Mouse (Mus musculus) midbrain, embryonic 15.5 days (tissue): Measurements from ENCODE around the gene Hs1bp3. TPM values are rescaled to one million over a fixed set of nuclear protein-coding genes. Genes with fewer than 3 reads are reported as not detected.
A peak's percentile ranks its signal among the peaks of the same experiment; 100 is the strongest.

Experiments used
- ATAC-seq: fragments of 200-750 bp; cut with Nextera tagmentation; replicated peaks from 2 replicates; pipeline ENCODE4 v1.8.0; 2017; ENCODE audit warnings: moderate TSS enrichment
- H3K27ac ChIP-seq: fragments of 300-500 bp; sonication (generic); 2 replicates; pipeline ENCODE4 v1.5.1; 2015; ENCODE audit warnings: mild to moderate bottlenecking, inconsistent platforms
- H3K27me3 ChIP-seq: fragments of 300-500 bp; sonication (generic); replicated peaks from 2 replicates; pipeline ENCODE4 v1.6.1; 2015; ENCODE audit warnings: inconsistent platforms
- H3K36me3 ChIP-seq: fragments of 300-500 bp; sonication (generic); replicated peaks from 2 replicates; pipeline ENCODE4 v1.6.1; 2015; ENCODE audit warnings: inconsistent platforms
- H3K4me1 ChIP-seq: fragments of 300-500 bp; sonication (generic); 2 replicates; pipeline ENCODE4 v1.6.1; 2015; ENCODE audit warnings: inconsistent platforms
- H3K4me2 ChIP-seq: fragments of 300-500 bp; sonication (generic); 2 replicates; pipeline ENCODE4 v1.6.1; 2015; ENCODE audit warnings: inconsistent platforms, mild to moderate bottlenecking, moderate library complexity
- H3K4me3 ChIP-seq: fragments of 300-500 bp; sonication (generic); 2 replicates; pipeline ENCODE4 v1.5.1; 2015; ENCODE audit warnings: mild to moderate bottlenecking, inconsistent platforms
- H3K9ac ChIP-seq: fragments of 300-500 bp; sonication (generic); 2 replicates; pipeline ENCODE4 v1.6.1; 2015; ENCODE audit warnings: mild to moderate bottlenecking, inconsistent platforms
- H3K9me3 ChIP-seq: fragments of 300-500 bp; sonication (generic); 2 replicates; pipeline ENCODE4 v1.6.1; 2016; ENCODE audit warnings: inconsistent platforms
- WGBS: fragments of 180-500 bp; shearing (Covaris S2); methylation state at CpG from one replicate; pipeline ENCODE4 v1.1.7; 2015; ENCODE audit warnings: mixed read lengths; 5-methylcytosine and 5-hydroxymethylcytosine counted together
- polyA plus RNA-seq: library from polyadenylated mRNA; unstranded; fragments of >200 nt; fragmentation: Nextera tagmentation; extraction: Ambion mirVana; gene quantifications from 2 replicates; pipeline ENCODE4 v1.2.1, GENCODE M21; 2015

Hs1bp3 gene
- polyA plus RNA-seq, 1 experiment from 2014 or later, result 8.9 TPM

GRCm38 (mm10) chr12:8359418-8360112 is 46.3 kb downstream of the Hs1bp3 start:
- H3K27ac ChIP-seq, result no peak overlapping the region
- ATAC-seq, result no peak
- no peaks in the 10 kb centered on the region for H3K9me3 ChIP-seq
- H3K4me3 ChIP-seq, result no peak overlapping the region
- WGBS, result 92% methylated on average over 3 of the region's 3 CpGs
- no peaks in the 10 kb centered on the region for H3K36me3 ChIP-seq
- H3K9ac ChIP-seq, result no peak overlapping the region
- H3K27me3 ChIP-seq, result no peaks in the 10 kb centered on the region
- peaks cover 6% of the 10 kb centered on the region for H3K4me1 ChIP-seq
- H3K4me2 ChIP-seq, result no peak overlapping the region

GRCm38 (mm10) chr12:8361866-8362265 is 48.6 kb downstream of the Hs1bp3 start:
- Histone ChIP-seq H3K4me2 (no peak overlapping the region), H3K4me1 (peaks cover 7% of the 10 kb centered on the region), H3K4me3 (no peak overlapping the region), H3K9ac (no peak overlapping the region), H3K36me3 (no peaks in the 10 kb centered on the region), H3K27ac (no peak overlapping the region), H3K9me3 (no peaks in the 10 kb centered on the region), H3K27me3 (no peaks in the 10 kb centered on the region)
- WGBS, result 71% methylated on average over 5 of the region's 5 CpGs
- ATAC-seq, result no peak

- Histone ChIP-seq H3K27me3 (no peaks in the 10 kb centered on the region), H3K9ac (no peak overlapping the region), H3K9me3 (no peaks in the 10 kb centered on the region), H3K4me1 (peaks cover 7% of the 10 kb centered on the region), H3K36me3 (no peaks in the 10 kb centered on the region), H3K4me2 (no peak overlapping the region), H3K4me3 (no peak overlapping the region), H3K27ac (no peak overlapping the region)
- no peak for ATAC-seq
- 81% methylated on average over 7 of the region's 7 CpGs for WGBS
These were observed 49.2 kb downstream of the Hs1bp3 start for GRCm38 (mm10) chr12:8362400-8362799.

GRCm38 (mm10) chr12:8364321-8364838 is 51.1 kb downstream of the Hs1bp3 start:
- Histone ChIP-seq H3K36me3 (no peaks in the 10 kb centered on the region), H3K27ac (no peak overlapping the region)

GRCm38 (mm10) chr12:8365336-8365735 is 52.1 kb downstream of the Hs1bp3 start:
- H3K27ac ChIP-seq, result no peak overlapping the region
- H3K9ac ChIP-seq, result no peak overlapping the region
- H3K4me1 ChIP-seq, result peaks cover 7% of the 10 kb centered on the region
- no peaks in the 10 kb centered on the region for H3K27me3 ChIP-seq
- H3K36me3 ChIP-seq, result no peaks in the 10 kb centered on the region
- ATAC-seq, result no peak
- H3K9me3 ChIP-seq, result no peaks in the 10 kb centered on the region
- WGBS, result 67% methylated on average over 7 of the region's 7 CpGs
- H3K4me3 ChIP-seq, result no peak overlapping the region
- H3K4me2 ChIP-seq, result no peak overlapping the region

More at GRCm38 (mm10) chr12:8364321-8364838, 51.1 kb downstream of the Hs1bp3 start:
- 11% methylated on average over 6 of the region's 6 CpGs for WGBS
- Histone ChIP-seq H3K9me3 (no peaks in the 10 kb centered on the region), H3K9ac (no peak overlapping the region), H3K4me1 (peaks cover 7% of the 10 kb centered on the region), H3K27me3 (no peaks in the 10 kb centered on the region), H3K4me2 (no peak overlapping the region), H3K4me3 (no peak overlapping the region)
- ATAC-seq, result peak; percentile 77

GRCm38 (mm10) chr12:8365905-8366576 is 52.8 kb downstream of the Hs1bp3 start:
- no peak for ATAC-seq
- H3K4me3 ChIP-seq, result no peak overlapping the region
- no peaks in the 10 kb centered on the region for H3K27me3 ChIP-seq
- H3K36me3 ChIP-seq, result no peaks in the 10 kb centered on the region
- H3K4me2 ChIP-seq, result no peak overlapping the region
- H3K9ac ChIP-seq, result no peak overlapping the region
- 86% methylated on average over 5 of the region's 5 CpGs for WGBS
- H3K4me1 ChIP-seq, result peaks cover 7% of the 10 kb centered on the region
- no peaks in the 10 kb centered on the region for H3K9me3 ChIP-seq
- no peak overlapping the region for H3K27ac ChIP-seq

- Histone ChIP-seq H3K4me3 (no peak overlapping the region), H3K4me1 (peaks cover 7% of the 10 kb centered on the region), H3K9ac (no peak overlapping the region), H3K27me3 (no peaks in the 10 kb centered on the region), H3K27ac (no peak overlapping the region), H3K36me3 (no peaks in the 10 kb centered on the region), H3K4me2 (no peak overlapping the region), H3K9me3 (no peaks in the 10 kb centered on the region)
- ATAC-seq, result no peak
- WGBS, result 80% methylated on average over 3 of the region's 3 CpGs
These were observed 53.5 kb downstream of the Hs1bp3 start for GRCm38 (mm10) chr12:8366688-8367087.

GRCm38 (mm10) chr12:8371746-8372510 is 58.7 kb downstream of the Hs1bp3 start:
- Histone ChIP-seq H3K27me3 (no peaks in the 10 kb centered on the region), H3K9me3 (no peaks in the 10 kb centered on the region), H3K4me2 (no peak overlapping the region), H3K27ac (no peak overlapping the region), H3K4me3 (no peak overlapping the region), H3K9ac (no peak overlapping the region), H3K4me1 (no peaks in the 10 kb centered on the region), H3K36me3 (no peaks in the 10 kb centered on the region)
- ATAC-seq, result no peak
- WGBS, result 83% methylated on average over 5 of the region's 5 CpGs

GRCm38 (mm10) chr12:8372511-8373180 is 59.4 kb downstream of the Hs1bp3 start:
- Histone ChIP-seq H3K4me1 (no peaks in the 10 kb centered on the region), H3K27me3 (no peaks in the 10 kb centered on the region), H3K4me3 (no peak overlapping the region), H3K9ac (no peak overlapping the region), H3K4me2 (no peak overlapping the region), H3K36me3 (no peaks in the 10 kb centered on the region), H3K9me3 (no peaks in the 10 kb centered on the region), H3K27ac (no peak overlapping the region)
- WGBS, result 83% methylated on average over 7 of the region's 7 CpGs
- ATAC-seq, result no peak

GRCm38 (mm10) chr12:8373741-8374140 is 60.5 kb downstream of the Hs1bp3 start:
- no peak for ATAC-seq
- Histone ChIP-seq H3K4me2 (no peak overlapping the region), H3K9me3 (no peaks in the 10 kb centered on the region), H3K9ac (no peak overlapping the region), H3K27me3 (no peaks in the 10 kb centered on the region), H3K36me3 (no peaks in the 10 kb centered on the region), H3K4me3 (no peak overlapping the region), H3K27ac (no peak overlapping the region), H3K4me1 (no peaks in the 10 kb centered on the region)
- WGBS, result 81% methylated on average over 5 of the region's 5 CpGs

GRCm38 (mm10) chr12:8377169-8377568 is 63.9 kb downstream of the Hs1bp3 start:
- Histone ChIP-seq H3K27me3 (no peaks in the 10 kb centered on the region), H3K4me1 (no peaks in the 10 kb centered on the region), H3K9ac (no peak overlapping the region), H3K9me3 (no peaks in the 10 kb centered on the region), H3K4me2 (no peak overlapping the region), H3K4me3 (no peak overlapping the region), H3K27ac (no peak overlapping the region), H3K36me3 (no peaks in the 10 kb centered on the region)
- no peak for ATAC-seq
- 85% methylated on average over 1 of the region's 1 CpGs for WGBS
